Mouse (Mus musculus): ENCODE results near the gene Pkd2l1. TPM values are rescaled to one million over a fixed set of nuclear protein-coding genes. Genes with fewer than 3 reads are reported as not detected.
A peak's percentile ranks its signal among the peaks of the same experiment; 100 is the strongest.

The Pkd2l1 gene
- total and polyA plus RNA-seq, 2 experiments from 2014 or later, result not detected

DNA sequence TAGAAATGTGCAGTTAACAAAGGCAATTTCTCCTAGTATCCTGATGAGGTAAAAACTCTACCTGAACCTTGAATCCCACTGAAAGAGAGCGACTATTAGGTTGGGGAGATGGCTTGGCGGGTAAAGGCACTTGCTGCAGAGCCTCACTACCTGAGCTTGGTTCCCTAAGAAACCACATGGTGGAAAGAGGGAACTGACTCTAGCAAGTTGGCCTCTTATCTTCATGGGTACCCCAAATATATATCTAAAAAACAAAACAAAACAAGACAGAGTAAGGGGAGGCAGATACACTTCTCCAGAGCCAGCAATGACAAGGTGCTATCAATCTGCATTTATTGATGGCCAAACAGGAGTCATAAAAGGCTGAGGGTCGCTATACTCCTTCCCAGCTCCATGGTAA is 8.3 kb downstream of the Pkd2l1 start:
- ATAC-seq (ENCODE audit: insufficient read depth, low read depth), result no peak
- no peak overlapping the region for H3K27ac ChIP-seq (ENCODE audit: low read depth)
- H3K4me3 ChIP-seq (ENCODE audit: low read depth, low read length), result no peak overlapping the region
- H3K4me1 ChIP-seq (ENCODE audit: control insufficient read depth, insufficient read depth), result no peaks in the 10 kb centered on the region
- no peak for DNase-seq (ENCODE audit: low spot score)
- TF ChIP-seq EP300 (IDR thresholded peaks at IDR 0.05; ENCODE audit: low read depth), result no peak
- no peak for TF ChIP-seq CTCF (IDR thresholded peaks at IDR 0.05; ENCODE audit: low read depth)
- no peaks in the 10 kb centered on the region for H3K27me3 ChIP-seq (ENCODE audit: control insufficient read depth, insufficient read depth, low read length)
- 68% methylated on average over 3 of the region's 3 CpGs for WGBS
- no peaks in the 10 kb centered on the region for H3K36me3 ChIP-seq (replicated peaks; ENCODE audit: control insufficient read depth, insufficient read depth, low read length)
- 0 out of 2 replicates have a peak, but pooled peaks cover 4% of the 10 kb centered on the region for H3K9me3 ChIP-seq (replicated peaks; ENCODE audit: control insufficient read depth, low read length)
- H3K4me2 ChIP-seq (ENCODE audit: low read depth, low read length), result no peak overlapping the region
- no peak overlapping the region for H3K9ac ChIP-seq (replicated peaks; ENCODE audit: low read depth, low read length)

DNA sequence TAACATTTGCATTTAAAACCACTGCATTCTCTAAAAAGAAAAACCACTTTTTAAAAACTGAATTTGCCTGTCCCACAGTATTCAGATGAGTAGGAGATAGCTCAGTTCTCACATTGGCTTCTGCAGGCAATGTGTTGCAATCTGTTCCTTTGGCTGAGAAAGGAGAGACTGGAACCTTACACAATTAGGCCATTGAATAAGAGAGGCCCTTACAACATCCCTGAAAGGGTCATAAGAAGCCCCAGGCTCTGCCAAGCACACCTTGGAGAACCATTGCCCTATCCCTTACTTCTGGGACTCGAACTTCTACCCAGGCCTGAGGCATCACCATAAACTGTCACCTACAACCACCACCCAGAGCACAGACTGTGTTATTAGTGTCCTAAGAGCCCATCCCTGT is 11.7 kb downstream of the Pkd2l1 start:
- Histone ChIP-seq H3K9me3 (replicated peaks; ENCODE audit: control insufficient read depth, low read length) (peaks cover 15% of the 10 kb centered on the region; the same call in 1 of the 2 replicates), H3K4me1 (ENCODE audit: control insufficient read depth, insufficient read depth) (no peaks in the 10 kb centered on the region), H3K4me3 (ENCODE audit: low read depth, low read length) (no peak overlapping the region), H3K27me3 (ENCODE audit: control insufficient read depth, insufficient read depth, low read length) (no peaks in the 10 kb centered on the region), H3K4me2 (ENCODE audit: low read depth, low read length) (no peak overlapping the region), H3K27ac (ENCODE audit: low read depth) (no peak overlapping the region), H3K9ac (replicated peaks; ENCODE audit: low read depth, low read length) (no peak overlapping the region), H3K36me3 (replicated peaks; ENCODE audit: control insufficient read depth, insufficient read depth, low read length) (no peaks in the 10 kb centered on the region)
- DNase-seq (ENCODE audit: low spot score) (no peak), ATAC-seq (ENCODE audit: insufficient read depth, low read depth) (no peak)
- 78% methylated on average over 1 of the region's 1 CpGs for WGBS
- TF ChIP-seq EP300 (IDR thresholded peaks at IDR 0.05; ENCODE audit: low read depth) (no peak), CTCF (IDR thresholded peaks at IDR 0.05; ENCODE audit: low read depth) (no peak)

DNA sequence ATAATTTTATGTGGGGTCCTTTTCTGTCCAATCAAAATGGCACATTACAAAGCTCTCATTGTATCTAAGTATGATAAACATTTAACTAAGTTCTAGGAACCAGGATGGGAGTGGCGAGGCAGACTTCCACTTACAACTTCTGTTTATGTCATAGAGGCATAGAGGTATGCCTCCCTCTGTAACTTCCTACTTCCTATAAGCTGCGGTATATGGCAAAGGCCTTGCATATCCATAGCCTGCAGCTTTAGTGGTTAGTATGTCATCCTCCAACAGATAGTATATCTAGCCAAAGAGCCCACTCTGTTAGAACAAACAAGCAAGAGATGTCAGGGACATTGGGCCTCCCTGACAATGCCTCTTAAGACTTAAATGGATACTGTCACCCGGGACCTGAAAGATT is 15.5 kb downstream of the Pkd2l1 start:
- Histone ChIP-seq H3K4me3 (ENCODE audit: low read depth, low read length) (no peak overlapping the region), H3K4me2 (ENCODE audit: low read depth, low read length) (no peak overlapping the region), H3K9me3 (replicated peaks; ENCODE audit: control insufficient read depth, low read length) (peaks cover 15% of the 10 kb centered on the region; the same call in 1 of the 2 replicates), H3K27me3 (ENCODE audit: control insufficient read depth, insufficient read depth, low read length) (no peaks in the 10 kb centered on the region), H3K36me3 (replicated peaks; ENCODE audit: control insufficient read depth, insufficient read depth, low read length) (no peaks in the 10 kb centered on the region), H3K4me1 (ENCODE audit: control insufficient read depth, insufficient read depth) (no peaks in the 10 kb centered on the region), H3K27ac (ENCODE audit: low read depth) (no peak overlapping the region), H3K9ac (replicated peaks; ENCODE audit: low read depth, low read length) (no peak overlapping the region)
- ATAC-seq (ENCODE audit: insufficient read depth, low read depth), result no peak
- TF ChIP-seq EP300 (IDR thresholded peaks at IDR 0.05; ENCODE audit: low read depth) (no peak), CTCF (IDR thresholded peaks at IDR 0.05; ENCODE audit: low read depth) (no peak)
- 65% methylated on average over 3 of the region's 3 CpGs for WGBS
- DNase-seq (ENCODE audit: low spot score), result no peak

DNA sequence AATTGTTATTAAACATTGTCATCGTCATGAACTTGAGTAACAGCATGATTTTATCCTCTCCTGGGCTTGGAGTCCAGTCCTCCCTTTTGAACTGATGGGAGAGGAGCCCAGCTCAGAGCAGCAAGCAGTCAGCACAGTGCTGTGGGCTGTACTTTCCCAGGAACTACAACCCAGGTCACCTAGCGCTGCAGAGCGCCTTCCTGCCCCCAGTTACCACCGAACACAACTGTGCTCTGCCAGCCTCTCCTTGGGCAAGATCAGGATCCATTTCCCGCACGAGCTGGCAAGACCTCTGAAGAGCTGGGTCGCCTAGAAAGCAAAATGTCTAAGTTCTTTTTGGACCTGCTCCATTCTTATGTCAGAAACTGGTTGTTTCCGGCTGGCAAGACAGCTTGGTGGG is 17.4 kb downstream of the Pkd2l1 start:
- H3K27me3 ChIP-seq (ENCODE audit: control insufficient read depth, insufficient read depth, low read length), result no peaks in the 10 kb centered on the region
- TF ChIP-seq CTCF (IDR thresholded peaks at IDR 0.05; ENCODE audit: low read depth) (no peak), EP300 (IDR thresholded peaks at IDR 0.05; ENCODE audit: low read depth) (no peak)
- no peak for ATAC-seq (ENCODE audit: insufficient read depth, low read depth)
- no peak for DNase-seq (ENCODE audit: low spot score)
- no peaks in the 10 kb centered on the region for H3K4me1 ChIP-seq (ENCODE audit: control insufficient read depth, insufficient read depth)
- H3K36me3 ChIP-seq (replicated peaks; ENCODE audit: control insufficient read depth, insufficient read depth, low read length), result no peaks in the 10 kb centered on the region
- H3K4me3 ChIP-seq (ENCODE audit: low read depth, low read length), result no peak overlapping the region
- no peak overlapping the region for H3K4me2 ChIP-seq (ENCODE audit: low read depth, low read length)
- 48% methylated on average over 8 of the region's 8 CpGs for WGBS
- peaks cover 13% of the 10 kb centered on the region; the same call in 1 of the 2 replicates for H3K9me3 ChIP-seq (replicated peaks; ENCODE audit: control insufficient read depth, low read length)
- H3K9ac ChIP-seq (replicated peaks; ENCODE audit: low read depth, low read length), result no peak overlapping the region
- H3K27ac ChIP-seq (ENCODE audit: low read depth), result no peak overlapping the region

DNA sequence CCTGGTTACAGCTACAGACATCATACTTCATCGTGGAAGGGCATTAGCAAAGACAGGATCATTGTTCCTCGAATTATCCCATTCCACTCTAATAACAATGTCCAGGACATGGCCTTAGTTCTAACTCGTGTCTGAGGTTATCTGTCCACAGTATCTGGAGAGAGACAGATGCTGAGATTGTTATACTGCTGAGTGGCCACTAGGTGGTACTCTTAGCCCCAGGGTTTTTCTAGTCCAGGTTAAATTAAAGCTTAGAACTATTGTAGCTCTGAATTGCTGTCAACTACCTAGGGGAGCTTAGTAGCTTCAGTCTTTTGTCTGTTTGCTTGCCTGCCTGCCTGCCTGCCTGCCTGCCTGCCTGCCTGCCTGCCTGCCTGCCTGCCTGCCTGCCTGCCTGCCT is 30.7 kb downstream of the Pkd2l1 start:
- Histone ChIP-seq H3K4me1 (ENCODE audit: control insufficient read depth, insufficient read depth) (no peaks in the 10 kb centered on the region), H3K27me3 (ENCODE audit: control insufficient read depth, insufficient read depth, low read length) (no peaks in the 10 kb centered on the region), H3K4me2 (ENCODE audit: low read depth, low read length) (no peak overlapping the region), H3K9me3 (replicated peaks; ENCODE audit: control insufficient read depth, low read length) (no peaks in the 10 kb centered on the region), H3K4me3 (ENCODE audit: low read depth, low read length) (no peak overlapping the region), H3K27ac (ENCODE audit: low read depth) (no peak overlapping the region), H3K36me3 (replicated peaks; ENCODE audit: control insufficient read depth, insufficient read depth, low read length) (no peaks in the 10 kb centered on the region), H3K9ac (replicated peaks; ENCODE audit: low read depth, low read length) (no peak overlapping the region)
- ATAC-seq (ENCODE audit: insufficient read depth, low read depth), result no peak
- WGBS, result 5% methylated on average over 3 of the region's 3 CpGs
- DNase-seq (ENCODE audit: low spot score), result peak; percentile 45
- TF ChIP-seq EP300 (IDR thresholded peaks at IDR 0.05; ENCODE audit: low read depth), result no peak
- TF ChIP-seq CTCF (IDR thresholded peaks at IDR 0.05; ENCODE audit: low read depth), result peak; percentile 56

DNA sequence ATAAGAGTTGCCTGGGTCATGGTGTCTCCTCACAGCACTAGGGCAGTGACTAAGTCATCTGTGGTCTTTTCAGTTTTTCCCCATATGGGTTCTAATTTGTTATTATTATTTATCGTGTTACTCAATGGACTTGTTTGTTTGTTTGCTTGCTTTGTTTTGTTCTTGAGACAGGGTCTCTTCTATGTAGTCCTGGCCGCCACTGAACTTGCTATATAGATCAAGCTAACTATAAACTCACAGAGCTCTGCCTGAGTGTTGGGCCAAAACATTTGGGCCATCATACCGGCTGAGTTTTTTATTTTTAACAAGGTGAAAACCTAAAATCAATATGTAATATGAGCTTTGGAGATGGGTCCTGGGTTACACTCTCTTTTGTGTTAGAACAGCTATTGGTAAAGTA is 32.9 kb downstream of the Pkd2l1 start:
- no peaks in the 10 kb centered on the region for H3K4me1 ChIP-seq (ENCODE audit: control insufficient read depth, insufficient read depth)
- 69% methylated on average over 3 of the region's 3 CpGs for WGBS
- ATAC-seq (ENCODE audit: insufficient read depth, low read depth) (no peak), DNase-seq (ENCODE audit: low spot score) (no peak)
- H3K36me3 ChIP-seq (replicated peaks; ENCODE audit: control insufficient read depth, insufficient read depth, low read length), result no peaks in the 10 kb centered on the region
- H3K27ac ChIP-seq (ENCODE audit: low read depth), result no peak overlapping the region
- H3K4me3 ChIP-seq (ENCODE audit: low read depth, low read length), result no peak overlapping the region
- no peak overlapping the region for H3K9ac ChIP-seq (replicated peaks; ENCODE audit: low read depth, low read length)
- H3K4me2 ChIP-seq (ENCODE audit: low read depth, low read length), result no peak overlapping the region
- H3K9me3 ChIP-seq (replicated peaks; ENCODE audit: control insufficient read depth, low read length), result no peaks in the 10 kb centered on the region
- no peaks in the 10 kb centered on the region for H3K27me3 ChIP-seq (ENCODE audit: control insufficient read depth, insufficient read depth, low read length)
- TF ChIP-seq EP300 (IDR thresholded peaks at IDR 0.05; ENCODE audit: low read depth), result no peak

All from heart, postnatal 0 days (tissue).